Mouse (Mus musculus) myocyte (in vitro differentiated cells): Measurements from ENCODE around the gene Meis2. TPM values are rescaled to one million over a fixed set of nuclear protein-coding genes. Genes with fewer than 3 reads are reported as not detected.

Source experiments
- H3K27me3 ChIP-seq: one replicate; pipeline ENCODE4 v1.6.1; 2011; ENCODE audit not compliant: control insufficient read depth, insufficient read depth, insufficient read length
- H3K36me3 ChIP-seq: one replicate; pipeline ENCODE4 v1.6.1; 2011; ENCODE audit not compliant: control insufficient read depth, insufficient read depth
- H3K4me2 ChIP-seq: one replicate; pipeline ENCODE4 v1.6.1; 2011; ENCODE audit warnings: low read depth, control low read depth
- H3K4me3 ChIP-seq: one replicate; pipeline ENCODE4 v1.5.1; 2011; ENCODE audit warnings: mild to moderate bottlenecking, control low read depth, moderate library complexity
- H3K79me2 ChIP-seq: one replicate; pipeline ENCODE4 v1.6.1; 2011; ENCODE audit not compliant: control insufficient read depth, insufficient read depth
- H3ac ChIP-seq: one replicate; pipeline ENCODE4 v1.6.1; 2011; ENCODE audit not compliant: control insufficient read depth, insufficient read length
- CEBPB ChIP-seq: IDR thresholded peaks from 2 replicates; pipeline ENCODE4 v1.6.1; 2011; ENCODE audit warnings: mild to moderate bottlenecking, moderate library complexity; ENCODE audit not compliant: poor library complexity, insufficient read depth, severe bottlenecking
- E2F4 ChIP-seq: IDR thresholded peaks from one replicate; pipeline ENCODE4 v1.6.1; 2011; ENCODE audit warnings: mild to moderate bottlenecking, control low read depth, moderate library complexity; ENCODE audit not compliant: insufficient read depth
- MAX ChIP-seq: IDR thresholded peaks from one replicate; pipeline ENCODE4 v1.6.1; 2011; ENCODE audit warnings: low read depth, mild to moderate bottlenecking, control low read depth
- MYOD1 ChIP-seq, 3 experiments: IDR thresholded peaks; one replicate each; pipeline ENCODE4 v1.6.1; 2011; ENCODE audit warnings: control low read depth in 2 of 3, low read depth in 2 of 3, mild to moderate bottlenecking in 2 of 3, moderate library complexity in 1 of 3; ENCODE audit not compliant: insufficient read length in 2 of 3, control insufficient read depth in 1 of 3
- MYOG ChIP-seq, 3 experiments: IDR thresholded peaks; one replicate each; pipeline ENCODE4 v1.6.1; 2011; ENCODE audit warnings: control low read depth in 2 of 3, low read depth in 2 of 3, mild to moderate bottlenecking in 2 of 3; ENCODE audit not compliant: insufficient read length in 2 of 3, control insufficient read depth in 1 of 3, insufficient read depth in 1 of 3
- POLR2A ChIP-seq: IDR thresholded peaks from one replicate; pipeline ENCODE4 v1.6.1; 2011; ENCODE audit warnings: low read depth, mild to moderate bottlenecking, control low read depth, moderate library complexity; ENCODE audit not compliant: insufficient read length
- POLR2AphosphoS2 ChIP-seq: IDR thresholded peaks from one replicate; pipeline ENCODE4 v1.6.1; 2011; ENCODE audit warnings: low read depth, control low read depth; ENCODE audit not compliant: insufficient read length
- REST ChIP-seq: IDR thresholded peaks from one replicate; pipeline ENCODE4 v1.6.1; 2011; ENCODE audit warnings: mild to moderate bottlenecking, control low read depth, moderate library complexity; ENCODE audit not compliant: insufficient read depth, insufficient read length
- SRF ChIP-seq: IDR thresholded peaks from one replicate; pipeline ENCODE4 v1.6.1; 2011; ENCODE audit warnings: low read depth; ENCODE audit not compliant: control insufficient read depth, insufficient read length
- TCF12 ChIP-seq: IDR thresholded peaks from one replicate; pipeline ENCODE4 v1.6.1; 2011; ENCODE audit warnings: mild to moderate bottlenecking, control low read depth; ENCODE audit not compliant: poor library complexity, insufficient read depth, severe bottlenecking
- TCF3 ChIP-seq: IDR thresholded peaks from one replicate; pipeline ENCODE4 v1.6.1; 2011; ENCODE audit warnings: low read depth, control low read depth; ENCODE audit not compliant: insufficient read length
- USF1 ChIP-seq: IDR thresholded peaks from one replicate; pipeline ENCODE4 v1.6.1; 2011; ENCODE audit warnings: low read depth, mild to moderate bottlenecking, control low read depth, moderate library complexity
- polyA plus RNA-seq: library from polyadenylated mRNA; unstranded; fragments of >200 nt; fragmentation: generic; extraction: Trizol; gene quantifications from one replicate; pipeline ENCODE4 v1.2.1, GENCODE M21; 2012; ENCODE audit warnings: missing spikeins

Meis2 gene
- polyA plus RNA-seq, 1 experiment = 9.3 TPM

- Histone ChIP-seq H3K36me3 (peaks cover 7% of the 10 kb centered on the region), H3K4me2 (no peak overlapping the region), H3ac (no peak overlapping the region), H3K27me3 (no peaks in the 10 kb centered on the region), H3K4me3 (no peak overlapping the region), H3K79me2 (no peaks in the 10 kb centered on the region)
- no peak for TF ChIP-seq SRF
- no peak for TF ChIP-seq MYOG (IDR thresholded peaks at IDR 0.05; ENCODE audit: control insufficient read depth in 1 of 3, insufficient read depth in 1 of 3, insufficient read length in 2 of 3, low read depth in 2 of 3)
- no peak for TF ChIP-seq E2F4
- no peak for TF ChIP-seq TCF3
- no peak for TF ChIP-seq REST
- TF ChIP-seq CEBPB = no peak
- no peak for TF ChIP-seq POLR2A
Measured at GRCm38 (mm10) chr2:115938296-115938695, 127.3 kb downstream of the Meis2 start.

- no peak for TF ChIP-seq MAX
- TF ChIP-seq USF1 = no peak
- TF ChIP-seq SRF = no peak
- TF ChIP-seq TCF3 = no peak
- TF ChIP-seq E2F4 = no peak
- TF ChIP-seq CEBPB = no peak
- no peak for TF ChIP-seq REST
- no peak for TF ChIP-seq TCF12
- no peak for TF ChIP-seq MYOD1 (IDR thresholded peaks at IDR 0.05; ENCODE audit: control insufficient read depth in 1 of 3, insufficient read length in 2 of 3, low read depth in 2 of 3)
- no peak for TF ChIP-seq MYOG (IDR thresholded peaks at IDR 0.05; ENCODE audit: control insufficient read depth in 1 of 3, insufficient read depth in 1 of 3, insufficient read length in 2 of 3, low read depth in 2 of 3)
- no peak for TF ChIP-seq POLR2AphosphoS2
- no peak overlapping the region for H3K4me2 ChIP-seq
- no peaks in the 10 kb centered on the region for H3K79me2 ChIP-seq
- no peak overlapping the region for H3K4me3 ChIP-seq
- H3K36me3 ChIP-seq = peaks cover 7% of the 10 kb centered on the region
- no peaks in the 10 kb centered on the region for H3K27me3 ChIP-seq
- H3ac ChIP-seq = no peak overlapping the region
Measured at GRCm38 (mm10) chr2:115937896-115938295, 127.7 kb downstream of the Meis2 start.

GRCm38 (mm10) chr2:115936786-115937185 is 128.9 kb downstream of the Meis2 start:
- H3K79me2 ChIP-seq = no peaks in the 10 kb centered on the region
- no peak overlapping the region for H3ac ChIP-seq
- H3K4me2 ChIP-seq = no peak overlapping the region
- no peak for TF ChIP-seq MYOD1 (IDR thresholded peaks at IDR 0.05; ENCODE audit: control insufficient read depth in 1 of 3, insufficient read length in 2 of 3, low read depth in 2 of 3)
- no peak for TF ChIP-seq REST
- TF ChIP-seq TCF3 = no peak
- TF ChIP-seq MYOG (IDR thresholded peaks at IDR 0.05; ENCODE audit: control insufficient read depth in 1 of 3, insufficient read depth in 1 of 3, insufficient read length in 2 of 3, low read depth in 2 of 3) = no peak
- no peak for TF ChIP-seq POLR2A
- no peak for TF ChIP-seq E2F4
- no peak for TF ChIP-seq POLR2AphosphoS2
- TF ChIP-seq USF1 = no peak
- TF ChIP-seq SRF = no peak
- no peak for TF ChIP-seq TCF12
- TF ChIP-seq MAX = no peak
- no peak for TF ChIP-seq CEBPB
- H3K27me3 ChIP-seq = no peaks in the 10 kb centered on the region
- H3K4me3 ChIP-seq = no peak overlapping the region
- H3K36me3 ChIP-seq = peaks cover 7% of the 10 kb centered on the region

- Histone ChIP-seq H3K36me3 (no peaks in the 10 kb centered on the region), H3K27me3 (no peaks in the 10 kb centered on the region)
- no peak for TF ChIP-seq CEBPB
- TF ChIP-seq TCF3 = no peak
- no peak for TF ChIP-seq POLR2AphosphoS2
- TF ChIP-seq MYOD1 (IDR thresholded peaks at IDR 0.05; ENCODE audit: control insufficient read depth in 1 of 3, insufficient read length in 2 of 3, low read depth in 2 of 3) = no peak
- TF ChIP-seq E2F4 = no peak
- TF ChIP-seq TCF12 = no peak
- no peak for TF ChIP-seq MYOG (IDR thresholded peaks at IDR 0.05; ENCODE audit: control insufficient read depth in 1 of 3, insufficient read depth in 1 of 3, insufficient read length in 2 of 3, low read depth in 2 of 3)
- TF ChIP-seq MAX = no peak
- TF ChIP-seq REST = no peak
- TF ChIP-seq POLR2A = no peak
- TF ChIP-seq SRF = no peak
- no peak for TF ChIP-seq USF1
Measured at GRCm38 (mm10) chr2:115934299-115934698, 131.3 kb downstream of the Meis2 start.

GRCm38 (mm10) chr2:115933259-115933658 is 132.4 kb downstream of the Meis2 start:
- Histone ChIP-seq H3K4me3 (no peak overlapping the region), H3K27me3 (no peaks in the 10 kb centered on the region), H3K79me2 (no peaks in the 10 kb centered on the region), H3ac (no peak overlapping the region), H3K4me2 (no peak overlapping the region), H3K36me3 (no peaks in the 10 kb centered on the region)
- no peak for TF ChIP-seq MAX
- TF ChIP-seq CEBPB = no peak
- no peak for TF ChIP-seq E2F4
- no peak for TF ChIP-seq MYOG (IDR thresholded peaks at IDR 0.05; ENCODE audit: control insufficient read depth in 1 of 3, insufficient read depth in 1 of 3, insufficient read length in 2 of 3, low read depth in 2 of 3)
- no peak for TF ChIP-seq POLR2A
- TF ChIP-seq MYOD1 (IDR thresholded peaks at IDR 0.05; ENCODE audit: control insufficient read depth in 1 of 3, insufficient read length in 2 of 3, low read depth in 2 of 3) = no peak
- no peak for TF ChIP-seq TCF12
- TF ChIP-seq POLR2AphosphoS2 = no peak
- TF ChIP-seq USF1 = no peak
- no peak for TF ChIP-seq TCF3
- no peak for TF ChIP-seq SRF
- TF ChIP-seq REST = no peak

More at GRCm38 (mm10) chr2:115934299-115934698, 131.3 kb downstream of the Meis2 start:
- Histone ChIP-seq H3ac (no peak overlapping the region), H3K4me2 (no peak overlapping the region), H3K79me2 (no peaks in the 10 kb centered on the region), H3K4me3 (no peak overlapping the region)
